Mouse (Mus musculus) CD4-positive helper T cell, adult 2 months (primary cell): ENCODE measurements around the gene Hdc.

Experiments
- DNase-seq: peaks from one replicate; pipeline ENCODE4 v3.0.0-alpha.2; 2012; ENCODE audit warnings: low read depth, missing footprints, low spot score

The Hdc gene

DNA sequence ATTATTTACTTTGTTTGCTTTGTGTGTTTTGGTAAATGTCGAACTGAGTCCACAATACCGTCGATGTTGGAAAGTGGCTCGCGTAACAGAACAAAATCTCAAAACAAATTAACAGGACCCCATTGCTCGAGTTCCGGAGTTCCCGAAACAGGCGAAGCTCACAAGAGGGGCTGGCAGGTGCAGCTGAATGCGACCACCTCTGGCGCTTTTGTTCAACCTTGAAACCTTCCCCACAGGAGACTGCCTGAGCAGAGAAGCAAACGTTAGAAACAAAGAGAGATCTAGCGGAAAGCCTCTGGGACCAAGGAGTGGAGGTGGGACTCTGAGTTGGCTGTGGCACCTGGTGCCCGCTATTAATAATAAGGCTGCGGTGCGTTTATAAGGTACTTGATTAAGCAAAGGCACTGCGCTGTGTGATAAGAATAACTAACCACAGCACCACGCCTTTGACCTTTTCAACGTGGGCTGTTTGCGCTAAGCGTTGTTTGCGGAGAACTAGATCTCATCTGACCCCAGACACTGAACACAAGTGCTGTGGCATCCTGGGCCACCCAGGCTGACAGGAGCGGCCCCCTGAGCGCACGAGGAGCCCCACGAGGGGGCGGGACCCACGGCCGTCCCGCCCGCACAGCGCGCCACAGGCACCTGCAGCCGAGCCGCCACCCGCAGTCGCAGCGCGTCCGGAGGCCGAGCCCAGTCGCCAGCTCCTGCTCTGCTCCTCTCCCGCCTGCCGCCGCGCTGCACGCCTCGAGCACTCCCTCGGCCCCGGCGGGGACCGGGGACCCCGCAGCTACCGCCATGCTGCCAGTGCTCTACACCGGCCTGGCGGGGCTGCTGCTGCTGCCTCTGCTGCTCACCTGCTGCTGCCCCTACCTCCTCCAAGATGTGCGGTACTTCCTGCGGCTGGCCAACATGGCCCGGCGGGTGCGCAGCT lies 66.5 kb downstream of the Hdc start, which contains the start of gene Slc27a2:
Gene Slc27a2 (plus strand): TSS at position 51 of the 934 bp plus-strand sequence.
- peak; percentile 30 for DNase-seq

GRCm38 (mm10) chr2:126551896-126552295 lies 67.2 kb downstream of the Hdc start:
- no peak for DNase-seq

DNA sequence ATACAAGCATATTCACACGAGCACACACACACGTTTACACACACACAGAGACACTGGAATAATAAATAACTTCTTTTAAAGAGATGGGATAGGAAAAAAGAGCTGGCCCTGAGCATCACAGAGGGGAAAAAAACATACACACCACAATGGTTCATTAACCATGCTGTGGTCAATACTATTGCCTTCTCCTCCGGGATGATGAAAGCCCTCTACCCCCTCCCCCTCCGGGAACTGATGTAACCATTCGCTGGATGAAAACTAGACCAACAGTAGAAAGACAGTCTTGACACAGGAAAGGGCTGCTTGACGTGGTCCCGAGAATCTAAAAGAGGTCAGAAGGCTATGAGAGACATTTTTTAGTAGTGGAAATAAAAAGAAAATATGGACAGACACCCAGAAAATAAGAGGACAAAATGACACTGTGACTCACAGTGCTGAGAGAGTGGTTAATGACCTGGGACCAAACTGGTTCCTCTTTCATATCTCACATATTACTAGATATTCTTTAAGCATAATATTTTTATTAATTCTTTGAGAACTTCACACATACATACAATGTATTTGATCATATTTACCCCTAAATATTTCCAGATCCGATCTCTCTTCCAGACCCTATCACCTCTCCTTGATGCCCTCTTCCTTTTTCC lies 67.7 kb downstream of the Hdc start:
- DNase-seq, result no peak

DNA sequence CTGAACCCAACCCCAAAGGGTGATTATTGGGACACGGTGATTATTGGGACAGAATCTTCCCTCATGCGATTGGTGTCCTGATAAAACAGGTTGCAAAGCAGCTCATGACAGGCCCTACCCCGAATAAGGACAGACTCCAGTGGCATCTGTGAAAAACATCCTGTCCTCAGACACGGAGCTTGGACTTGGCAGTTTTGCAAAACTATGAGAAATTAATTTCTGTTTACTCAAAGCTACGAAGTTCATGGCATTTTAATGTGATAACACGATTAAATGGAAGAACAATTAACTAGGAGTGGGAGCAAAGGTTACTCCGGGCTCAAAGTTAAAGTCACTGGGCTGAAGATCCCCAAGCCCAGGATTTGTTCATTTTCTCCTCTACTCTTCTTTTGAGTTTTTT lies 69.4 kb downstream of the Hdc start:
- DNase-seq, result no peak

- no peak for DNase-seq
Measured at GRCm38 (mm10) chr2:126546392-126546791, 72.7 kb downstream of the Hdc start.

- no peak for DNase-seq
Measured at GRCm38 (mm10) chr2:126545297-126545696, 73.8 kb downstream of the Hdc start.
